Mouse (Mus musculus): ENCODE measurements around the gene Pou5f1.

DNA sequence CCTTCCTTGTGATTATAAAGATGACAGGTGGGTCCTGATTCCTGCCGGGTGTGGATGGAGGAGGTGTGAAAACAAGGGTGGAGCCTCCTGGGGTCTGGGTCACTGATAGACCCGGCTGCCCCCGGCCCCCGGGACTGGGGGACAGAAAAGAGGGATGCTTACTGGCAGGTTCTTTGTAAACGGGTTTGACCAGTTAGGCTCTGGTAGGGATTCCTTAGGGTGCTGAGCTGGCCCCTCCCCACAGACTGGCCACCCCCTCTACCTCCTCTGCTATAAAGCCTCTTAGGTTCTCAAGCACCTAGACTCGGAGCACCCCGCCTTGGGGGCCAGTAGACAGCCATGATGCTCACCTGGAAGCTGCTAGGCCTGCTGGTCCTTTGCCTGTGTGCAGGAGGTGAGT is 27.1 kb downstream of the Pou5f1 start, which contains the start of gene Psors1c2:
- TF ChIP-seq POLR2A (IDR thresholded peaks at IDR 0.05; ENCODE audit: borderline replicate concordance, extremely low read depth, insufficient read depth, insufficient read length, poor library complexity, severe bottlenecking) (no peak), CTCF (IDR thresholded peaks at IDR 0.05; ENCODE audit: borderline replicate concordance, extremely low read depth, insufficient read depth, insufficient read length) (no peak)
